Mouse (Mus musculus) ovary, adult 18-20 months (tissue): Measurements from ENCODE around the gene Smad9.

ENCODE experiments used
- DNase-seq: peaks from one replicate; pipeline ENCODE4 v3.0.0; 2022; ENCODE audit warnings: low spot score, mixed read lengths

The Smad9 gene

DNA sequence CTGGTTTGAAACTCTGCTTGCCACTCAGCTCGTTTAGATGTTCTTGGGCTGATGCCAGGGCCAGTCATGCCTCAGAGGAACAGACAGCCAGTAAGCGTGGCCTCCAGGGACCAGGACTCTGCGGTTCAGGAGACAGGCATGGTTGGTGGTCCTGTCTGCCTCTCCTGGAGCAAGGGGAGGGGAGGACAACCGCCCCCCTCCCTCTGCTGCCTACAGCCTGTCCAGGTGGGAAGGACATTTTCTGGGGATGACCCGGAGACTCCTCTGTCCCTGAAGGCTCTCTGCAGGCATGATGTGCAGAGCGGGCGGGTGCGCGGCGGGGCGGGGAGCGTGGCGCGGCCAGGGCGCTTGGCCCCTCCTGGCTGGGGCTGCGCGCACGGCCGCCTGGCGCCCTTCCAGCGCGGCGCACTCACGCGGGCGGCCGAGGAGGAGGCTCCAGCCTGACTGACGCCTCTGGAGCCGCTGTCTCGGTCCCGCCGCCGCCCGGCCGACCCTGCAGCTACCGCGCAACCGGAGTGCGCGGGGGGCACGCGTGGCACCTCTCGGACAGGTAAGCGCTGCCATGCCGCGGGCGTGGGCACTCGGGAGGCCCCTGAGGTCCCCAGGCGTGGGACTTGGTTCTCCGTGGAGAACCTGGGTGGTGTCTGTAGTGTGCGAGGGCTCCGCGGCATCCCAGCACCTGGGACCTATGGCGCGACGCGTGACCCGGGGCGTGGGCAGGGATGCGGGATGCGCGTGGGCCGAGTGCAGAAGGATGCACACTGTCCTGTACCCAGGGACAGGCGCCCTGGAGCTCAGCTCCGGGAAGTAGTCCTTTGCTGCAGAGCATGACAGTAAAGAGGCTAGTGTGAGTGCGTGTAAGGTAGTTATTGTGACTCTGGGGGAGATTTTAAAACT is at the start of gene Smad9:
Gene Smad9, plus strand, starts transcription at position 438 of the 897 bp plus-strand sequence.
- DNase-seq = peak; percentile 73

DNA sequence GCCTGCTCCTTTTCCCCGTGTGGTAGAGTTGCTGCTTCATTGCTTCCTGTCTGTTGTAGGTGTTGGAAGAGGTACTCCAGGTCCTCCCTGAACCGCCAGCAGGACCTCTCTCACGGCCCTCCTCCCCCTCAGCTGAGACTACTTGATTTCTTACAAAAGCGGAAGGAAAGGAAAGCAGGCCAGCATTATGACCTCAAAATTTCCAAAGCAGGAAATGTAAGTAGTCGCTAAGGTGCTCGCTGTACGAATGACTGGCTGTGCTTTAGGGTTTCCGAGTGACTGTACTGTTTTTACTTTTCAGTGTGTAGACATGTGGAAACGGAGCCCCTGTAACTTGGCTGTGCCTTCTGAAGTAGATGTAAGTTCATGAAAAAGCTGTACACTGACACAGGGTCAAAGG is 46.4 kb upstream of the Smad9 start:
- DNase-seq = no peak

DNA sequence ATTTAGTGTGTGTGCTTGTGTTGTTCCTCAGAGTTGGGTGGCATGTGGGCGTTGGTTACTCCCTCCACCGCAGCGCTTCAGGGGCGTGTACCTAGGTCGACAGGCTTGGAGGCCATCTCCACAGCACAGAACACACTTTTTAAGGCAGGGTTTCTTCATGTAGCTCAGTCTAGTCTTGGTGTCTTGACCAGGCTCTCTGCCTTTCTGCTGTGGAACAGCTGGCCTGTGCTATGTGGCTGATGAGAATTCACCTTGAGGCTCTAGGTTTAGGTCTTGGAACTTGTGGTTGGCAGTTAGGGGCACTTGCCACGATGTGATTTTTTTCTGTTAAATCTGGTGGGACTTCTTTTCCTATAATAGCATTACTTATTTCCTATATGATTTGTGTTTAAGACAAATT is 41.1 kb upstream of the Smad9 start, which contains the start of gene Gm21958:
Gene Gm21958, minus strand, starts transcription at position 101 of the 400 bp plus-strand sequence.
- DNase-seq = no peak

DNA sequence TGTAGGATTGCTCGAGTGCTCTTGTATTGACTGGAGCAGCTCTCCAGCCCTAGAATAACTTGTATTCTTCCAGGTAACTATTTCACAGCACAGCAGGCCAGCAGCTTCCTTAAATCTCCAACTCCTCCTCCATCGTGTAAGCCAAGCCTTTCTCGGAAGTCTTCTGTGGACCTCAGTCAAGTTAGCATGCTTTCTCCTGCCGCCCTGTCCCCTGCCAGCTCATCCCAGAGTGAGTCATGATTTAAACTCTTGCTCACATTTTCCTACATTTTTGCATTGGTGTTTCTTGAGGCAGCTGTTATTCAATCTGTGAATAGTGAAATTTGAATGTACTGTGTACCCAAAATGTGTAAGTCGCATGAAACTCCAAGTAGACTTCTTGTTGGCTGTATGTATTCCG is 39.9 kb upstream of the Smad9 start:
- no peak for DNase-seq

DNA sequence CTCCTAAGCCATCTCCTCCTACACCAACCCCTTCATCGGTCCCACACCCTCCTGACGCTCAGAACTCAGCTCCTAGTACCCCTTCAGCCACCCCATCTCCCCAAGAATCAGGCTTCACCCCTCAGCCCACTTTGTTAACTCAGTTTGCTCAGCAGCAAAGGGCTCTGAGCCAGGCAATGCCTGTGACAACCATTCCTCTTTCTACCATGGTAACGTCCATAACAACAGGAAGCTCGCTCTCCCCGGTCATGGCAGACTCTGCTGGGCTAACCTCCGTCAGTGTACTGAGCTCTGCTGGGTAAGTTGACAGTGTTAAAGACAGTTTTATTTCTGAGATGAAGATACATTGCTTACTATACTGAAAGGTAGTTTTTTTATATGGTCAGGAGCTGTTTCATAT is 38.0 kb upstream of the Smad9 start:
- DNase-seq = no peak

DNA sequence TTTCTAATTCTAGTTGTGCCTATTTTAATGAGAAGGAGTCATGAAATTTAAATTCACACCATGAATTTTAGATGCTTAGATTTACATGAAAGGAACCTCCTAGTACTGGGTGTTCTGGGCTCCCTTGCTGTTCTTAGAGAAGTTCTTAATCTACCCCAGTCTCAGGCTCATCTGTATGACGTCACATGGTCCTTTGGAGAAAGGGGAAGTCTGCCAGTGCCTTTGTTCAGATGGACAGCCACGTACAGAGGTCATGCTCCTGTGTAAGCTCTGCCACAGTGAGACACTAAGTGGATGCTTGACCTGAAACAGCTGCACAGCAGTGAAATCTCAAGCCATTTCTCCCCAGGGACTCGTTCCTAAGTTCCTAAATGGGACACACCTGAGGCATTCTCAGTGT is 36.4 kb upstream of the Smad9 start:
- DNase-seq = no peak

DNA sequence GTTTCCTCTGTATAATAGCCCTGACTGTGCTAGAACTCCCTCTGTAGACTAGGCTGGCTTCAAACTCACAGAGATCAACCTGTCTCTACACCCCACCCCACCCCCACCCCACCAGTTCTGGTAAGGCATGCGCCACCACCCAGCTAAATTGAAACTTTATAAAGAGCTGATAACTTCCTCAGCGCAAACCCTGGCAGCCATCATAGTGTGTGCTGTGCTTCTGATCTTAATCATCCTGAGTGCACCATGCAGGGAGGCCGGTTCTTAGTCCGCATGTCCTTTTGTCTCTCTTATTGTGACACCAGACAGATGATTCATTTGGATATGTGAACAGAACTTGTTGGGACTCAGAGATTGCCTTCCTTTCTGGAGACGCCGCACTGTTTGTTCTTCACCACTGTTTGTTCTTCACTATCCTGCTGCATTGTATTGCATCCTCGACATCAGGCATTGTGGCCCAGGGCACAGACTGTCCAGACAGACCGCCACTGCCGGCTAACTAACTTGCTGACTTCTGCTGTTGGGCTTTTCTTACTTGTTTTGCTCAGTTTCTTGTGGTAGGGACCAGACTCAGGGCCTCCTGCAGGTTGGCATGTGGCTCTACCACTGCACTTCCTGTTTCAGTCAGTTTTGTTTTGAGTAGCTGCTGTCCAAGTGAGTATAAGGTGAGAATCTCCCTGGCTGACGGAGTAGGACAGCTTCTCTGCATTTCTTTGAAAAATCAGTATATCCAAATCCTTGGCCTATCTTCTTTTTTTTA is 31.5 kb upstream of the Smad9 start:
- no peak for DNase-seq

DNA sequence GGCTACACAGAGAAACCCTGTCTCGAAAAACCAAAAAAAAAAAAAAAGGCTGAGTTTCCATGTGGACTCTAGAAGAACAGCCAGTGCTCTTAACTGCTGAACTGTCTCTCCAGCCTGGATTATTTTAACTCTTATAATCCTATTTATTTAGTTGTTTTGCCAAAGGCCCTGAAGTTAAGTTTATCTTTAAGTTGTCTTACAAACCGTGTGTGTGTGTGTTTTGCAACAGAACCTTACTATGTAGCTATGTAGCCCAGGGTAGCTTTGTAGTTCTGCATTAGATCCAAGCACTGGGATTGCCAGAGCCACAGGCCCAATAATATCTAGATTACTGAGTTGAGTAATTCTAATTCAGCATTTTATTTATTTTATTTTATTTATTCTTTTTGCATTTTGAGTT is 30.0 kb upstream of the Smad9 start:
- DNase-seq = no peak

DNA sequence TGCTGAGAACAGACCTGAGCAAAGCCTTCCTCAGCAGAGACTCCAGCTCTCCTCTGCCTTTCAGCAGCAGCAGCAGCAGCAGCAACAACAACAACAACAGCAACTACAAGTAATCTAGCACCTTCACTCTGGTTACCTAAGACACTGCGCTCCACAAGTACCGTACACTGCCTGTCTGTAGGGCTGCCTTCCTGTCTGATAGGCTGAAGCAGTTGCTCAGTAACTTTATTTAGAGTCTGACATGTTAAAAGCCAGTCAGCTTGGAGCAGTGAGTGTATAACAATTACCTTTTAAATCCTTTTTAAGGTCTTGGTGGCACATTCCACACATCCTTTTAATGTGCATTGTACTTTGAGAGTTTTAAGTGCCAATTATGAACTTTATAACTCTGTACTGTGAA is 27.8 kb upstream of the Smad9 start:
- no peak for DNase-seq

DNA sequence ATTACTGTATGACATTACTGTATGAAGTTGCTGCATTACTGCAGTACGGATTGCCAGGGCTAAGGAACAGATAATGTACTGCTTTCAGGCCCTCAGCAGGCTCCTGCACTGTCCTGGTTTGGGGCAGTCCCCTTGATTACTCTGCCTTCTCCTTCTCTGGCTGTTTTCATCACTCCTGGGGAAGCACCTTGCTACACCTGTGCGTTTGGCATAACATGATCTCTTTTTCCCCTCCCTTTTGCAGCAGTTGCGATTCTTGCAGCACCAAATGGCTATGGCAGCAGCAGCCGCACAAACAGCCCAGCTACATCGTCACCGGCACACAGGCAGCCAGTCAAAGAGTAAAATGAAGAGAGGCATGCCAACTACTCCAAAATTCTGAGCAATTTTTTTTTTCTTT is 27.3 kb upstream of the Smad9 start:
- no peak for DNase-seq

DNA sequence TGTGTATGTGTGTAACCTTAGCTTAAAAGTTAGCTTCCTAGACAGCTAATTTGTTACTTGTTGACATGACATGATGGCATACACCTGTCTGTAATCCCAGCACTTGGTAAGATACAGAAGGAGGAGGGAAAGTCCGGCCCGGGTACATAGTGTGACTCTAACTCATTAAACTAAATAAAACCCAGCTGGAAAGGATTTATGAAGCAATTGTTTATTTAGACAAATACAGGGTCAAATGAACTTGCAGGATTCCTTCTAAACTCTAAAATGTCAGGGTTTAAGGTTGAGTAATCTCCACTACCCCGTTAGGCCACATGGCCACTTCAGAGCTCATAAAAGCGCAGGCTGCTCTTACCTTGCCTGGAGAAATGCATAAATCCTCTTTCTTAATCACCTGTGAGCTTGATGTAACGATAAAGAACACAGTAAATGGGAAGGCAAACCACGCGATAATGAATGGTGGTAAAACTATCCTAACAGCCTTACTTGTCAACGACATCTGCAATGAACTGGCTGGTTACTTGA is 23.7 kb upstream of the Smad9 start:
- no peak for DNase-seq

DNA sequence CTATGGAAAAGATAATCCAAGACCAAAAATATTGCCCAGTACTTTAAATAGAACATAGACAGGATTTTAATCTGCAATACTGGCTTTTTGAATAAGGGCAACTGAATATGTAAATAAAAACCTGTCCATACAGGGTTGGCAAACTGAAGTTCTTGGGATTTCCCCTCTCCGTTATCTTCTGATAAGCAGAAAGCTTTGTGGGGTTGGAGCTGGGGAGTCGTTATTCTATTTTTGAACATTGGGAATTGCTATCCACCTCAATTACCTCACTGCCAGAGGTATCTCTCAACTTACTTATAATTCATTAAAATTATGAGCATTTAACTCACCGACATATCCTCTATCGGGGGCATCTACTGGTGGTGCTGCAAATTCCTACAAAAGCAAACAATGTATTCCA is 23.0 kb upstream of the Smad9 start:
- DNase-seq = no peak

DNA sequence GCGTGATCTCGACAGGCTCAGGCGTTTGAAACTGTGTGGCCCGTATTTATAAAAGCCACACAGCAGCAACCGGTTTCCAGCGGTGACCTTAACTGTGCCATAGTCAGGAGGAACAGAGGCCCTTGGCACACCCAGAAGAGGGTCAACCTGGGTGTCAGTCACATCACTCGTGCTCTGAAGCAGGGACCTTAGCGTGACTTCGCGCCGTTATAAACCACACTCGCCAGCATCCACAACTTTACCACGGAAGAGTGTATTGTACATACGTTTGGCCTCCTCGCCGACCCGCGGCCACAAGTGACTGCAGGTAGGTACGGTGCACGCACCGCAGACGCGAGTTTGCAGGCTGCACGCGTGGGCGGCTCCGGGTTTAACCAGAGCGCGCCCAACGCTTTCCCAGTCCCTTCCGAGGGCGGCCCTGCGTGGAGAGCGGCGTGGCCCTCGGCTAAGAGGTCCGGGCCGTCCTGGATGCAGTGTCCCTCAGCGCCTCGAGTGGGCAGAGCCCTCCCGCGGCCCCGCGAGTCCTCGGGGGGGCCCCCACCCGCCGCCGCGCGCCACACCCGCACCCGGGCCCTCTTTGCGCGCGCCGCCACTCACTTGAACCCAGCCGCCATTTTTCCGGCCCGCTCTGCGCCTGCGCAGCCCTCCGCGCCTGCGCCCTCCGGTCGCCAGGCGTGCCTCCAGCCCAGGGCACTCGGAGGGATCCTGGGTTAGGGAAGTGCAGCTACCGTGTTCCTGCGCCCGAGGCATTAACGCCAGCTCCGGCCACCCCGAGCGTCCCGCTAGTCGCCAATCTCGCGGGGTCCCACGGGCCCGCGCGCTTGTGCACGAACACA is 20.8 kb upstream of the Smad9 start:
- peak; percentile 82 for DNase-seq

DNA sequence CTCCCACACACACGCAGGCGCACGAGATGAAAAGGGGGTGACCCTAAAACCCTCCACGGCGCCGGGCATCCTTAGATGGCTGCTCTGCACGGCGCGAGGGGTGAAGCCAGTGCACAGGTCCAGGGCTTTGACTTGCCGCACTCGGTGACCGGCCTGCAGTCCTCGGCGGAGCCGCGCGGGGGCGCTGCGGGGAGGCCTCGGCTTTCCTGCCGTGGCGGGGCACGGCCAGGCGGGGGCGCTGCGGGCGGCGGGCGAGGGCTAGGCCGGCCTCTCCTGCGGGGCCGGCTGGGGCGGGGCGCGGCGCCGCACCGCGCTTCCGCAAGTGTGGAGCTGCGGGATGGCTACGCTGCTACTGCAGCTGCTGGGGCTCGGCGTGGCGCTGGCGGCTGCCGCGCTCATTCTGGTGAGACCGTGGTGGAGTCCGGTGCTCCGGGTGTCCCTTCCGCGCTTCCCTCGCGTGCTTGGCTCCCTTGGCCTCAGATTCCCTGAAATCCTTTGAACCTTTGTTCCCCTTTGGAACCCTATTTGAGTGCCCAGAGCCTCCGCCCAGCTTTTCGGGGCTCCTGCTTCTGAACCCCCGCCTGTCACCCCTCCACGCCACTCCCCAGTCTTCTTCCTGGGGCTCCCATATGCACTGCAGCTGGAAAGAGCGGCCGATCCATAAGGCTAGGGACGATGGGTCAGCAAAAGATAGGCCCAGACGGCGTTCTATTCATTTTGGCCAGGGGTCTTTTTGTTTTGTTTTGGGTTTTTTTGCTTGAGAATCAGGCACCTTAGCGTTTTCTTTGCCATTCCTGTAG is 19.9 kb upstream of the Smad9 start, which contains the start of the genes Exosc8 and Alg5:
Gene Exosc8, minus strand, starts transcription at position 147 of the 800 bp plus-strand sequence.
Gene Alg5, plus strand, starts transcription at position 293 of the 800 bp plus-strand sequence.
- peak; percentile 78 for DNase-seq

DNA sequence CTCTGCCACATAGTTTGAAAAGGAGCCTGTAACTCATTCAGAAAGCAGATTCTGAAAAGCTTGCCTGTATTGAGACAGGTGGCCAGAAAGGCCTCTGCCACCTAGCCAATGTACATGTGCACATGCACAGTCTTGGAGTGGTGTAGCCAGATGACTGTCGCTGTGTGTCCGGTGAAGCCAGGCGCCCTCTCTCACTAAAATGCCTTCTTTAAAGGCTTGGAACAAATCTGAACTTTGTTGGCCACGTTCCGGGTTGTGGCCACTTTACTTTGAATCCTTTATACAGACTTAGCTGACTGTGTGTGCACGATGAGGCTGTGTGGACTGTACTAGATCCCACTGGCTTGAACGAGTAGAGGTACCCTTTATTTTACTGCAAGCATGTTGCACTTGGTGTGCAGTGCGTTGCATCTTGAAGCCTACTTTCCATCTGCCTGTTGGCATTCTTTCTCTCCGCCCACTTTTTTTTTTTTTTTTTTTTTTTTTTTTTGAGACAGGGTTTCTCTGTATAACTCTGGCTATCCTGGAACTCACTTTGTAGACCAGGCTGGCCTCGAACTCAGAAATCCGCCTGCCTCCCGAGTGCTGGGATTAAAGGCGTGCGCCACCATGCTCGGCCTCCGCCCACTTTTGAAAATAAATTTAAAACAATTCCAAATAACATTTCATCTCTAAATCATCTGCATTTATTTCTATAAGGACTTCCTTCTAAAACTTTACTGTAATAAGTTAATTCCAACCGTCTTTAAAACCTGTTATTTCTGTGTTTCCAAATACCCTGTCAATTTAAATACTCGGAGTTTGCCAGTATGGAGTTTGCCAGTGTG is 19.1 kb upstream of the Smad9 start:
- DNase-seq = no peak

DNA sequence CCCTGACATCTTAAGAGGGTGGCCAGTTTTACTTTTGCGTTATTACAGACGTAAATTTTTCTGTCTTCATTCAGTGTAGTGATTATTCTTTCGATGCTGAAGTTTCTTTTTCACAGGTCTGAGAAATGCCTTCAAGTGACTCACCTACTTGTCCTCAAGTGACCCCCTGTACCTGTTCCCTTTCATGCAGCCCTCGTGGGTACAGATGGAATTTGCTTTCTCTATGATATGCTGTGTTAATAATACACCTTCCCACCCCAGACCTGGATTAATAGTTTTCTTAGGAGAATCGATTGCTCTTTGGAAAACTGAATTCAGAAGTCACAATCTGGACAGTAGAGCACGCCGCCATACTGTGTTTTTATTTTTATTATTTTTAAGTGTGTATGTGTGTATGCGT is 18.1 kb upstream of the Smad9 start:
- no peak for DNase-seq

DNA sequence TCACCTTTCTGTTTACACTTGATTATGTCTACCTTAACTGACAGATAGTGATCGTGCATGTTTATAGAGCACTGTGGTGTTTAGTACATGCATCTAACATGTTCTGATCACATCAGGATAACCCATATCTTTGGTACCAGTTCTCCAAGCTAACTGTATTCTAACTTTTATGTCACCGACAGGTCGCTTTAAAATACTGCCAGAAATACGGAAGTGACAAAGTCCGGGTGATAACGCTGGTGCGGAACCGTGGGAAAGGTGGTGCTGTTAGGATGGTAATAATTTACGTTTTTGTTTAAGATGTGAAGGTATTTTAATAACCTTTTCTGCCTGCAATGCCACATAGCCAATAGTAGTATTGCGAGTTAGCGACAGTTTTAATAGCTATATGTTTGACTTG is 13.4 kb upstream of the Smad9 start:
- DNase-seq = no peak

DNA sequence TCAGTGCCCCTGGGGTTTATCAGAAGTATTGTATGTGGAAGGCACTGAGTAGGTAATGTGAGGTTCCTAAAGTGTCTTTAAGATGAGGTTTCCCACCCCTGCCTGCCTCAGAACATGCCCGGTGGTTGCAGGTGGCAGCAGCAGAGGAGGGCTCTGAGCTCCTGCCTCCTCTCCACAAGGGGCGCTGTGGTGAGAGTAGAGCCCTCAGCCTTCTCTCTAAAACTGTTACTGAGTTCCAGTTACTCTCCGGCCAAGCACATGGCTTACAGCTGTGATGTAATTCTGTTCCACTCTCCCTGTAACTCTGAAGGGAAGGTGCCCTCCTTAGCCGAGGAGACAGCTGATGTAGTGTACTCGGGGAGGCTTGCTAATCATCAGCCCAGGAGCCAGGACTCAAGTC is 9.6 kb upstream of the Smad9 start:
- no peak for DNase-seq

DNA sequence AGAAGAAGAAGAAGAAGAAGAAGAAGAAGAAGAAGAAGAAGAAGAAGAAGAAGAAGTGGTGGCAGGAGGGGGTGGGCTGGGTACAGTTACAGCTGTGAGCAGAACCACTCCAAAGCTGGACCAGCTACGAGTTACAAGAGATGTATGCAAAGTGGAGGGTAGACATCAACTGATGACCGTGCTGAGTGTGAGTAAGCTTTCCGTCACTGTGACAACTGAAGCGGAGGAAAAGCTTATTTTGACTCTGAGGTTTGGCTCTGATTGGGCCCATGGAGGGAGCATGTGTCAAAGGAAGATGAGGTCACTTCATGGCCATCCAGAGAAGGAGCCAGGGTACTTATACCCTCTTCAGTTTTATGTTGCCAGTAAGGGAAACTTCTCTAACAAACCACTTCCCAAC is 2.0 kb upstream of the Smad9 start:
- no peak for DNase-seq

DNA sequence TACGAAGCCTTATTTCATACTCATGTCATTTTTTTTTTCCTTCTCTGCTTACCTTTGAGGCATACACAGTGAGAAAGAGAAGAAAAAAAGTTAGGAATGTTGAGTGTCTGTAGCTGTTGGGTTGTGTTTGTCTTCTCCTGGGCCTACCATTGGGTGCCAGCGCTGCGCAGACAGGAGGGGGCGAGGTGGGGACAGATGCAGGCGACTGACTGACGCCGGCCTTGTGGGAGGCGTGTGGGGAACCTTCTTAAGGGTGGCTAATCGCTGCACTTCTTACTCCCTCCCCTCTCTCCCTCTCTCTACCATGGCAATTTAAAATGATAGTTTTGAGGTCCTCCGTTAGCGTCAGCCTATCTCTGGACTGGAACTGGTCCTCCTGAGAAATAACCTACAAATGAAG is 676 bp downstream of the Smad9 start:
- DNase-seq = peak; percentile 41
